Mouse (Mus musculus): Measurements from ENCODE around the gene Dse.
"Not testable (repeated sequence)": the region's sequence is repeated elsewhere in the genome, so short reads cannot be mapped to it uniquely, and the experiment has no call there.

The Dse gene

GRCm38 (mm10) chr10:34207503-34207850, at the start of gene Dse:
Dse (minus strand) TSS chr10:34207715.
- DNase-seq (ENCODE audit: low spot score): peak; percentile 17

DNA sequence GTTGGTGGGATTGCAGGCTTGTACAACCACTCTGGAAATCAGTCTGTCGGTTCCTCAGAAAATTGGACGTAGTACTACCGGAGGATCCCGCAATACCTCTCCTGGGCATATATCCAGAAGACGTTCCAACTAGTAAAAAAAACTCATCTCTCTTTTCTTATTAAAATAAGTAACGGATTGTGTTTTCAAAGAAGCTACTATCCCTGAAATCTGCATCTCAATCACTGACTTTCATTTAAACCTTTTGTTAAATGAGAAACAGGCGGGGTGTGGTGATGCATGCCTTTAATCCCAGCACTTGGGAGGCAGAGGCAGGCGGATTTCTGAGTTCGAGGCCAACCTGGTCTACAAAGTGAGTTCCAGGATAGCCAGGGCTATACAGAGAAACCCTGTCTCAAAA, 45.3 kb upstream of the Dse start:
- not testable (repeated sequence) for DNase-seq (ENCODE audit: low spot score)

DNA sequence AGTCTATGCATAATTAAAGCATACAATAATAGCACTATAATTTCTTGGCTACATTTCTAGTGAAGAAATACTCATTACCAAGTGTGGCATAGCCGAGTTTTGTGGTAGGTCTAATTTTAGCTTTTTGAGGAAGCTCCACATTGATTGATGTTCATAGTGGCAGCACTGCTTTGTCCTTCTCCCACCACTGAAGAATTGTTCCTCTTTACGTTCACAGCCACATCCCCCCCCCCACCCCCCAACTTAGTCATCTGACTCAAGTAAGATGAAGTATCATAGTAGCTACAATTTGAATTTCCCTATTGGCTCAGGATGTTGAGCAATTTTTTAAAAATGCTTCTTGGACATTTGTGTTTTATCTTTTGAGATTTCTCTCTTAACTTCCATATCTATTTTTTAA, 42.1 kb upstream of the Dse start:
- DNase-seq (ENCODE audit: low spot score): no peak

- DNase-seq (ENCODE audit: low spot score): no peak
These were observed 40.2 kb upstream of the Dse start for GRCm38 (mm10) chr10:34247757-34248156.

DNA sequence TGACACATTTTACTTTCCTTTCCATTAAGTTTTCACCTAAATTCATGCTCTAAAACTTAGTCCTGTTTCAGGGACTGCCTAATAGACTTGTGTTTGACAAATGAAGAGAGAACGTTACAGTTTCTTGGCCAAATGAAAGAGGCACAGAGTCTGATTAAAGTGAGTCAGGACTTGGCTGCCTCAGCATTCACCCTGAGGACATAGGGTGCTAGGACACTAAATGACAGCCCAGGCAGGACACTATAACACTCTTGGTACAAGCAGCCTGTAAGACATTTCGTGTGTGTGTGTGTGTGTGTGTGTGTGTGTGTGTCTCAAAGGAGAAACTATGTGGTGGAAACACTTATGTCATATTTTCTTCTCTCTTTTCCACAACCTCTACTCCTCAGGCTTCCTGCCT, 38.6 kb upstream of the Dse start:
- no peak for DNase-seq (ENCODE audit: low spot score)

GRCm38 (mm10) chr10:34244745-34245144, 37.2 kb upstream of the Dse start:
- DNase-seq (ENCODE audit: low spot score): no peak

DNA sequence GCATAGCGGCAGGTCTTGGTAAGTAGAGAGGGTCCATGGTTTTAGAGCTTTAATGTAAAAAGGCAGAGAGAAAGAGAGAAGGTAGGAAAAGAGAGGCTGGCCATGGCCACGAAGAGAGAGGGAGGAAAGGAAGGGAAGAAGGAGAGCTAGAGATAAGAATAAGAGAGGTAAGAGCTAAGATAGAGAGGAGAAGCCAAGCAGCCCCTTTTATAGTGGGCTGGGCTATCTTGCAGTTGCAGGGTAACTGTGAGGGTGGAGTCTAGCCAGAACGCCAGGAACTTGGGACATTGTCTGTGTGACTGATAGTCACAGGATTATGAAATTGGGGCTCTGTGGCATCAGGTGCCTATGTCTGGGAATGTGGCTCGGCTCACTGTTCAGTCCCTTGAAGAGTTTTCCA, 31.0 kb upstream of the Dse start:
- no peak for DNase-seq (ENCODE audit: low spot score)

DNA sequence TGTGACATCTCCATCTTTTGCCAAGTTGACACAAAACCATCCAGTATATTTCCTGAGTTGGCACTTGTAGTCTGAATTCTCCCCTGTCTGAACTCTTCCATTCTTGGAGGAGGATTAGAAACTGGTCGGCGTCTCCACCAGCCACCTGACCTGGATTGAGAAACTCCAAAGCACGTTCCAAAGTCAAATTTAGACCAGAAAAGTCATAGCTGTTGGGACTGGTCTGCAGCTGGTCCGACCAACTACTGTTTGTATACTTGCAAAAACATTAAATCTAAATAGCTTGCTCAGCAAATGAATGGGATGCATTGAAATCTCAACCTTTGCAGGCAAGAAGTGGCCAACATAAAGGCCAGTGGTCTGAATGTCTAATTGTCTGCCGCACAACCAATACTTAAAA, 29.1 kb upstream of the Dse start:
- no peak for DNase-seq (ENCODE audit: low spot score)

DNA sequence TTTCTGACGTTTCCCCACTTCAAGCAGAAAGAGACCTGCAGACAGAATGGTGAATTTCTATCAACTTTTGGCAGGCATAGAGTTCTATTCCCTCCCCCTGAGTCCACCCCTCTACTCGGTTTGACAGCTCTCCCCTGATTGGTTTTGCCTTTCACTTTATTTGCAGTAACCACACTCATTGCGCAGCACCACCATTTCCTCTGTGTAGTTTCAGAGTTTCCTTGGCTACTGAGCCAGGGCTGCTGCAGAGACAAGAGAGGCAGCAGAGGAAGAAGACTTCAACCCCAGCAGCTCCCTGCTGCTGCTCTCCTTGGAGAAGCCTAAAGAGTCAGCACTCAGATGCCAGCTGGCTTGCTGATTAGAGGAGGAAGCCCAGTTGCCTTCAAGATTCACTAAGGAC, 27.9 kb upstream of the Dse start:
- no peak for DNase-seq (ENCODE audit: low spot score)

GRCm38 (mm10) chr10:34233931-34234745, 26.6 kb upstream of the Dse start:
- no peak for DNase-seq (ENCODE audit: low spot score)

DNA sequence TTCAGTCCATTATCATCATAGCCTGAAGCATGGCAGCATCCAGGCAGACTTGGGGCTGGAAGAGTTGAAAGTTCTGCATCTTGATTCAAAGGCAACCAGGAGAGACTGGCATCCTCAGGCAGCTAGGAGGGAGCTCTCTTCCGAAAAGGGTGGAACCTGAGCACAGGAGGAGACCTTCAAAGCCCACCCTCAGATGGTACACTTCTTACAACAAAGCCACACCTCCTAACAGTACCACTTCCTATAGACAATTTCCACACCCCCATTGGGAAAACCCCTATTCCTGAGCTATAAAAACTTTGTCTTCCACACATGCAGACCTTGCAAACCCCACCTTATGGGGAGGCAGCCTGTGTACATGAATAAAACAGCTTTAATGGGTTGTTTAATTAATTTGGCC, 25.9 kb upstream of the Dse start:
- DNase-seq (ENCODE audit: low spot score): no peak

DNA sequence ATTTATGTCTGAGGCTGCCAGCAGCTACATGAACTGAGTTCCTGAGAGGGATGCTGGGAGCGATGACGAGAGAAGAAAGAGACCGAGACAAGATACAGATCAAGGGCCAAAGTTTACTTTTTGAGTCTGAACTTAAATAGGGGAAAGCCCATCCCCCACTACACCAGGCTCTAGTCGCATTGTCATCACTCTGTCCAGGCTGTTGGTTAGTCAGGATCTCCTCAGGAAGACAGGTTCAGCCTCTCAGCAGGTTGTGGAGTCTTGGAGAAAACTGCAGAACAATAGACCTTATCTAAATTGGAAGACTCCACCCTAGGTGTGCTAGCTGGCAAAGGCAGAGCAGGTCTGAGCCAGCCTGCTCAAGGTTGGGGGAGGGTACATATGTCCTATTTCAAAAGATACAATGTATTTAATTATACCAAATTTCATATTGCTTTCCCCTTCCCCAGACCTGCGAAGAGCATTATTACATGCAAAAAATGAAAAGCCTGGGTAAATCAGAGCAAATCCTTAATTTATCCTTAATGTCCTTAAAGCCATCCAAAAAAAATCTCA, 22.7 kb upstream of the Dse start:
- no peak for DNase-seq (ENCODE audit: low spot score)

DNA sequence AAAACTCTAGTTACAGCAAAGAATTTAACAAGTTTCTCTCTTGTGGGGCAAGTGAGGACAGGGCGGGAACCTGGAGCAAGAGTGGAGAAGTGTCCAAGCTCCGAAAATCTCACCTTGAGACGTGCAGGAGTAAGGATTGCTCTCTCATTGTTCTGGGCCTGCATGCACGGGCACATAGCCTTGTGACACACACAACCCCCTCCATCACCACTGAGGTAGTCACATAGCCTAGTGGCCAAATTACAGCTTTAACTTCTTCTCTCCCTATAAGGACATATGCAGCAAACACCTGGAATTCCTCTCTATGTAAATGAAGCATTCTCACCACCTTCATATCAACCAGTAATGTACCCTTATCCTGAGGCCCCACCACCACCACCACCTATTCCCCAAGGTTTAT, 22.0 kb upstream of the Dse start:
- no peak for DNase-seq (ENCODE audit: low spot score)

DNA sequence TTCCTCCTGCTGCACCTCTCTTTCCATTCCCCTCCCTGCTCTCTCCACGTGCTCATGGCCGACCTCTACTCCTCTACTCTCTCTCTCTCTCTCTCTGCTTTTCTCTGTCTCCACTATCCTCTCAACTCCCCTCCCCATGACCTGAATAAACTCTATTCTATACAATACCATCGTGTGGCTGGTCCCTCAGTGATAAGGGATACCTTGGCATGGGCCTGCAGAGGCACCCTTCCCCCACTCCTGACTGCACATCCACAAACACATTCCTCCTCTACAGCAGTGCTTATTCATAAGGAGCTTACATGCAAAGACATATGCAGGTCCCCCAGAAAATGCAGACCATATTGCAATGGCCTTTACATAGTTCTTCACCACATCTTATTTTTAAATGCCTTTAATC, 16.1 kb upstream of the Dse start:
- no peak for DNase-seq (ENCODE audit: low spot score)

DNA sequence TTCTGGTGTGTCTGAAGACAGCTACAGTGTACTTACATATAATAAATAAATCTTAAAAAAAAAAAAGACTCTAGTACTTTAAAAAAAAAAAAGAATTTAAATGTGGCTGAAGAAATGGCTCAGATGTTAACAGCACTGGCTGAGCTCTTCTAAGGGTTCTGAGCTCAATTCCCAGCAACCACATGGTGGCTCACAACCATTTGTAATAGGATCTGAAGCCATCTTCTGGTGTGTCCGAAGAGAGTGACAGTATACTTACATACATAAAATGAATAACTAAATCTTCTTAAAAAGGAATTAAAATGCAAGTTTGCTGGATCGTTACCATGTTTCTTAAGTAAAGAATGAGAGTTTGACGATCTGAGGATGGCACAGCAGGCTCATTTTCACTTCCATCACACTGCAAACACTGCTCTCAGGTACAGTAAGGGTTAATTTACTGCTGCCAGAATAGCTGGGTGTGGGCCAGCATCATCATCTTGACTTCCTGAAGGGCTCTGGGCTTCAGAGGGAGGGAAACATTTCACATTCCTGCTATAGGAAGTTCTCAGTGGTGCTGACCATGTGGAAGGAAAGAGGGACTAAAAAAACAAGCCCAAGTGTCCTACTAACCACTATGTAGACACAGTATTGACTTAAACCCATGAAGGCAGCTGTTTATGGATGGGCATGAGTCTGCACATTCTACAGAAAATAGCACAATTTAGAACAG, 14.6 kb upstream of the Dse start:
- no peak for DNase-seq (ENCODE audit: low spot score)

- no peak for DNase-seq (ENCODE audit: low spot score)
These were observed 10.7 kb upstream of the Dse start for GRCm38 (mm10) chr10:34218191-34218590.

DNA sequence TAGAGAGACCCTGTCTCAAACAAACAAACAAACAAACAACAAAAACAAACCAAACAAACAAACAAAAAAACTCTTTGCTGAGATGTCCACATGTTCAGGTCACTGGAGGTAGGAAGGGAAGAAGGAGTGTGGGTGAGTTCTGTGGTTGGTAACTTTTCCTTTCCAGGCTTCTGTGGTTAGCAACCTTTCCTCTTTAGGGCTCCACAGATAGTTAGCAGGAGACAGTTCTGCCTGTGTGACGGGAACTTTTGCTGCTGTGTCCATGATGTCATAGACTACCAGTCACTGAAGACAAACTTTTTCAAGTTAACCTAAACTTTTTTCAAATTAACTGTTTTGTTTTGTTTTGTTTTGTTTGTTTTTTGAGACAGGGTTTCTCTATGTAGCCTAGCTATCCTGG, 8.2 kb upstream of the Dse start:
- no peak for DNase-seq (ENCODE audit: low spot score)

- DNase-seq (ENCODE audit: low spot score): no peak
These were observed 2.4 kb upstream of the Dse start for GRCm38 (mm10) chr10:34209951-34210350.

- DNase-seq (ENCODE audit: low spot score): no peak
These were observed 516 bp upstream of the Dse start for GRCm38 (mm10) chr10:34208031-34208430.

DNA sequence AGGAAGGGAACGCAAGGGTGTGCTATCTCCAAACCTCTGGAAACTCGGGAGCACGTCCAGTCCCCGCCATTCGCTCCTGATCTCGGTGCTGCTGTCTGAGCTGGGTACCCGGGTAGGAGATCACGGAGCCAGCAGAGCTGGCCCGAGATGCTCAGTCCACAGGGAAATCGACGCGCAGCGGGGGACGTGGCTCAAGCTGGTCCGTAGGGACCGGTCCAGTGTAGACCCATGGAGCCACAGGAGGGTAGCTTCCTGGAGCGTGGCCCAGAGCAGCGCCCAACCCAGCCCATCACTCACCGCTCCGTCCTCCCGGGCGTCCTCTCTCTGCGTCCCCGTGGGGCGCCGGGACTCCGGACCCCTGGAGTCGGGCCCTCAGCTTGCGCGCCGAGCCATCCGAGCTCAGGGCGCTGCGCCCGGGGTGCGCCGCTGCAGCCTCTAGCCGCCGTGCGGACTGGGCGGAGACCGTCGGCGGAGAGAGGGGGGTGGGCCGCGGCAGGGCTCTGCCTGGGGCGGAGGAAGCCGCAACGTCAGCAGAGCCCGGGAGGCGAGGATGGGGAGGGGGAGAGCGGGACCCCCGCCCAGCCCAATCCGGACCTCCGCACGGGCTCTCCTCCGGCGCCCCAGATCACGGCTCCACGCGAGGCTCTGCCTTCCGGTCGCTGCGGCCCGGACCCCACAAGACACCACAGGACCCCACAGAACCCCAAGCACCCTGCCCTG, 572 bp downstream of the Dse start:
- DNase-seq (ENCODE audit: low spot score): peak; percentile 64

- DNase-seq (ENCODE audit: low spot score): peak; percentile 26
These were observed 1.1 kb downstream of the Dse start for GRCm38 (mm10) chr10:34206436-34206782.

- no peak for DNase-seq (ENCODE audit: low spot score)
These were observed 1.7 kb downstream of the Dse start for GRCm38 (mm10) chr10:34205825-34206224.

DNA sequence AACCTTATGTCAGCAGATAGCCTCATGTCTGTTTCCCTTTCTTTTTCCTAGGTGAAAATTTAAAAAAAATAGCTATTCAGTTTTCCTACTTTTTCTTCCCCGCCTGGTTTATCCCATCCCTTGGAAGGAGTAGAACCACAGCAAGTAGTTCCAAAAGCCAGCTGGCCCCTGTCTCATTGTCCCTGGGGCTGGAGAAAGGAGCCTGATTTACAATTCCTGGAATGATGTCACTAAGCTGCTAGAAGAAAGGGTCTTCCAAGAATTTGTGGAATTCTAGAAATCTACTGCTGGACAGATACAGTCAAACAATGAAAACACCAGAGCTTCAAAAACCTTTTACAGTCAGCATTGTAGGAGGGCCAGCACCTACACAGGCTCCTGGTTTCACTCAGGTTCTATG, 6.8 kb downstream of the Dse start:
- DNase-seq (ENCODE audit: low spot score): no peak
